Mouse (Mus musculus): ENCODE measurements around the gene Nfkbil1.
"Not testable (repeated sequence)": the region's sequence is repeated elsewhere in the genome, so short reads cannot be mapped to it uniquely, and the experiment has no call there.

Gene Nfkbil1

DNA sequence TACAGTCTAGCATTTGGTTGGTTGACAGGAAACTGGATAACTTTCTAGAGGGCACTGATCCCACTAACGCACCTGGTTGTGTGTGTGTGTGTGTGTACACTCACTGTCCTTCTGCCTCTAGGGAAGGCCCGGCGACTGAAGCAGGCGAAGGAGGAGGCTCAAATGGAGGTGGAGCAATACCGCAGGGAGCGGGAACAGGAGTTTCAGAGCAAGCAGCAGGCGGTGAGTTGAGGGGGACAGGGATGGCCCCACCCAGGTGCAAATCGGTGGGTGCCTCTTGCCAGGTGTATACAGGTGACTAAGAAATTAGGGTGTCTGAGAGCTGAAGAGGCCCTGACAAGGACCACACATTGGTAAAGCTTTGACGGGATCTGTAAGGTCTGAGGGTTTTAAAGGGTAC is 1.4 kb upstream of the Nfkbil1 start:
- DNase-seq (ENCODE audit: low spot score in 2 of 2): no peak

DNA sequence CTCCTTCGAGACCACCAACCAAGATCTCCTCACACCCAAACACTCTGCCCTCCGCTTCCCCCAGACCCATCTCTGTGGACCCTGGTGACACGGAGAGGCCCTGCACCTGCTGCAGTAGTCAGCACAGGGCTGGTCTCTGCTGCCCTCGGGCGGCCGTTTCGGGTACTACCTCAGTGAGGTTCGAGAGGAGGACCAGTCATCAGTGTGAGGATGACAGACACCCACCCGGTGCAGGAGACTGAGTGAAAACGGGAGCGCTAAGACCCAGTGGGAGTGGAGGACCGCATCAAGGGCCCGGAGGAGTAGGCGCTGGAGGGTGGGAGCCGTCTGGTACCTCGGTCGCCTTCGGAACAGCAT is 776 bp upstream of the Nfkbil1 start:
- DNase-seq (ENCODE audit: low spot score in 2 of 2): peak; percentile 97 to 98

DNA sequence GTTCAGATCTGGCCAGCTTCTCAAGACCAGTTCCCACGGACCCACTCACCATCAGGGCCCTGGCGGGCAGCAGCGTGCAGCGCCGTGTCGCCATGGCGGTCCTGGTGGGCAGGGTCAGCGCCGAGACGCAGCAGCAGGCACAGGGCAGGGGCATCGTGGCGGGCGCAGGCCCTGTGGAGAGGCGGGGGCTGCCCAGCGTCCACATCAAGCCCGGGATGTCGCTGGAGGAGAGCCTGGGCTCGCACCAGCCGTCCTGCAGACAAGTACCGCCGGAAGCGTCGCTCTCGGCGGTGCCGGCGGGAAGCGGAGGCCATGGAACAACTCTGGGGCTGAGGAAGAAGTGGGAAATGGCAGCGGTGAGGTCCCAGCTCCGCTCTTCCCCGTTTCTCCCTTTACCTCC is 689 bp downstream of the Nfkbil1 start:
- DNase-seq (ENCODE audit: low spot score in 2 of 2): peak; percentile 40 to 46

DNA sequence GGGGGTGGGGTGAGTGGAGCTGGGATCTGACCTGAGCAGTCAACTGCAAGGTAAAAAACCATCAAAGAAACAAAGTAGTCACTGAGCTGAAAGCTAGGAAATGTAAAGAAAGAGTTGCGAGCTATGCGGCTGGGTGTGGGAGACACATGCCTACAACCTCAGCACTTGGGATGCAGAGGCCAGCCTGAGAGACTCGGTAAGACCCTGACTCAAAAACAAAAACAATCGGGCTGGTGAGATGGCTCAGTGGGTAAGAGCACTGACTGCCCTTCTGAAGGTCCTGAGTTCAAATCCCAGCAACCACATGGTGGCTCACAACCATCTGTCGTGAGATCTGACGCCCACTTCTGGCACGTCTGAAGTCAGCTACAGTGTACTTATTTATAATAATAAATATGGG is 1.5 kb downstream of the Nfkbil1 start:
- DNase-seq (ENCODE audit: low spot score in 2 of 2): not testable (repeated sequence)

DNA sequence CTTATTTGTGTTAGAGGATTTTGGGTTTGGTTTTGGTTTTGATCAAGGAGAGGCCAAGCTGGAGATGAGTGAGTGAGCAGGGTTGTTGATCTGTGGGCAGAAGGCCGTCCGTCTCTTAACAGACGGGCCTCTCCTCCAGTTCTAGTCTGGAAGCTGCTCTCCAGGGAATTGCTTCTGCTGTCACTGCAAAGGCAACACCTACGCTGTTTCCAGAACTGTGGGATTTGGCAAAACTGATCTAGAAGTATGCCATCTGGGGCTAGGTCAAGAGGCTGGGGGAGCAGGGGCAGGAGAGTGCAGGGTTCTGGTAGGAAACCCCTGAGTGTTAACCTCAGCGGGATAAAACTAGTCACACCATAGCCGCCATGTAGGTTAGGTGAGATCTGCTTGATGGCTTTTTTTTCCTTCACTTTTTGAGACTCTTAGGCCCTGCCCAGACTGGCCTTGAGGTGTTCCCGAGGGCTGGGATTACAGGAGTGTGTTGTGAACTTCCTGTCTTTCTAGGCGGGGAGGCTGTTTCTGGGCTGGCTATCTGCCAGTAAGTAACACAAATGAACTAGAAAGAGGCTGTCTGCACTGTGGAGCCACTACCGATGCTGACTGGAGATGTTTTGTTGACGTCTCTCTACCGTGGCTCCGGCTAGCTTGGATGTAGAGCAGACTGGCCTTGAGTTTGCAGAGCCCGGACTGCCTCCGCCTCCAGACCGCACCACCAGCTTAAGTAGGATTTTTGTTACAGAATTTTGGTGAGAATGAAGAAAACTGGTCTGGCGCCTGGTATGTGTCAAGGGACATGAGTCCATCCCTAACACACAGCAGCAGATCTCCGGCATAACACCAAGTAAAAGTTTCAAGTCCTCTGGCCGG is 2.2 kb downstream of the Nfkbil1 start, which contains the start of gene Atp6v1g2:
Gene Atp6v1g2, plus strand, starts transcription at position 547 of the 867 bp plus-strand sequence.
- DNase-seq (ENCODE audit: low spot score in 2 of 2): no peak

DNA sequence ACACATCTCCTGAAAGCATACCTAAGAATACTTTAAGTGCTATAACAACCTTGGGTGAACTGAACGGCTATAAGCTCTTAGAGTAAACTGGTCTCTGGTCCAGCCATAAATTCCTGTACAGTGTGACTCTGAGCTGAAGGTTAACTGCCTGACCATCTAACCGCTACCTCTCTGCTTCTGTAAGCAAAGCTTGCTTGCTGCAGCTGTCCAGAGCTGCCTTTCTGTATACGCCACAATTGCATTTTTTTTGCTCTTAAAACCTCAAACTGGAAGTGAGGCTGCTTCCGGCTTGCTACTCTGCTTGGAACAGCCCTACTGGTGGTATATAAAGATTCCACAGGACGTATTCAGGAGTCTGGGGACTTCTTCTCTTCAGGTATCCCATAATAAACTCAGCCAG is 2.9 kb downstream of the Nfkbil1 start:
- DNase-seq (ENCODE audit: low spot score in 2 of 2): no peak

DNA sequence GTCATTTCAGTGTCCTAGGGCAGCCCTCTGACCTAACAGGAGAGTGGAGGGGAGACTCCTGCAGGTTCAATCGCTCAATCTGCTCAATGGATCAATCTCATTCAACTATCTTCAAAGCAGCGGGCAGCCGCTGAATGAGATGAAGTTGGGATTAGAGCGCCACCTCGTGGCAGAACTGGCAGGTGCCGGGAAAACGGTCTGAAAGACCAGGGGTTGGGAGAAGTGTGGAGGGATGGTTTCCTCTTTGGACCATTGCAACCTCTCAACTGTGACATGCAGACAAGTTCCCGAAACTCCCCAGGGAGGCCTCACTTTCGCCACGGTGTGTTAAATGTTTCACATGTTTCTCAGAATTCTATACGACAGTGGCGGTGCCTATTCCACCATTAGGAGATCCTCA is 3.5 kb downstream of the Nfkbil1 start:
- peak; percentile 75 to 83 for DNase-seq (ENCODE audit: low spot score in 2 of 2)

DNA sequence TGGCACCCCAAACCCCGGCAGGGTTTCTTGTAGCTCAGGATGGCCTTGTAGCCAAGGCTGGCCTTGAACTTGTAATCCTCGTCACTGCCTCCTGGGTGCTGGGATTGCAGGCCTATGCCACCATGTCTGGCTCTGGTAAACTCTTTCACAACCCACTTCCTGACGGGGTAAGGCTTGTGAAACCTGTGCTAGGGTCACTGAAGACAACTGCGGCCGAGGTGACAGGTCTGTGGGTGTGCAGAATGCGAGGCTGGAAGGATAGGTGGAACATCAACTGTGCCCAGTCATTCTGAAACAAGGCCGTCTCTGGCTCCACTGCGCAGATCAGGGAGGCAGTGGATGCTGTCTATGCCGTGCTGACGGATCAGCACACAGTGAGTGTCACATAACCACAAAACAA is 4.6 kb downstream of the Nfkbil1 start:
- no peak for DNase-seq (ENCODE audit: low spot score in 2 of 2)

DNA sequence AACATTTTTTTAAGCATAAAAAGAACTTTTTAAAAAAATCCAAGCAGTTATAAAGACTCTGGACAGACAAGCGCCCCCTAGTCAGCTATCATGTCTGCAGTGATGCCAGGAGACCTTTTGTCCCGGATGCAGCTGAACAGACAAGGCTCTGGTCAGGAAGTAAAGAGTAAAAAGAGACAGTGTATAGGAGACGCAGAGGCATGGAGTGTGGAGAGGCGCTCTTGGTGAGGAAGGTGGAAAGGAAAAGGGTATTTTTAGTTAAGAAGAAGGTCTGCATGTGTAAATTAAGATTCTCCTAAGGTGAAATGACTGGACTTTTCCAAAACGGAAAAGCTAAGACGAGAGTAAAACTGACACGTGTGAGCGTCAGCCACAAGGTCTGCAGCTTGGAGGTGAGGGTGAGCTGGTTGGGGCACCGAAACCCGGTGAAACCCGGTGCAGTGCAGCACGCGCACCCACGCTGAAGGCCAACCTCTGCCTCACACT is 9.0 kb downstream of the Nfkbil1 start:
- no peak for DNase-seq (ENCODE audit: low spot score in 2 of 2)

DNA sequence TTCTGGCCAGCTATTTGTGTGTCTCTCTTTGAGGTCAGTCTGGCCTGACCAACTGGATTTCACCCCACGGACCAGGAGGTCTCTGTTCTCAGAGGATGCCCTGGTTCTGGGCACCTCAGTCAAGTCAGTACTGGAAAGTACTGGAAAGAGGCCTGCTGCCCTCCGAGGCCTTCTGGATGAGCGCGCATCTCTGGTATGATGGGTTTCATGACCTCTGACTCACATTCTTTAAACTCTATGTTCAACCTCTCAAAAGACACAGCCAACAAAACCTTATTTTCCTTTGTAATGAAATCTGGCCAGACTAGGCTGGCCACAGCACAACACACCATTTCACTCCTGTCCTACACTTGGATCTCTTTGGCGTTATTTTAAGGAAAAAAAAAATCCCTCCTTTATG is 10.1 kb downstream of the Nfkbil1 start:
- DNase-seq (ENCODE audit: low spot score in 2 of 2): no peak

DNA sequence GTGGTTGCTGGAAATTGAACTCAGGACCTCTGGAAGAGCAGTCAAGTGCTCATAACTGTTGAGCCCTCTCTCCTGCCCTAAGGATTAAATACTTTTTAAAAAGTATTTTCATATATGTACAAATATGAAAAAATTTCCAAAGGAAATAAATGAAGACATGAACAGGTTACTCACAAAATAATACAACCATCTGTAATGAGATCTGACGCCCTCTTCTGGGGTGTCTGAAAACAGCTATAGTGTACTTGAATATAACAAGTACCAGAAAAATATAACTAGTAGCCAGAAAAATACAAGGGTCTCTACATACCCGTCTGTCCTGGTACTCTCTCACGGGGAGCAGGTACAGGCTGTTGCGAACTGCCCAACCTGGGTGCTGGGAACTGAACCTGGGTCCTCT is 11.0 kb downstream of the Nfkbil1 start:
- no peak for DNase-seq (ENCODE audit: low spot score in 2 of 2)

DNA sequence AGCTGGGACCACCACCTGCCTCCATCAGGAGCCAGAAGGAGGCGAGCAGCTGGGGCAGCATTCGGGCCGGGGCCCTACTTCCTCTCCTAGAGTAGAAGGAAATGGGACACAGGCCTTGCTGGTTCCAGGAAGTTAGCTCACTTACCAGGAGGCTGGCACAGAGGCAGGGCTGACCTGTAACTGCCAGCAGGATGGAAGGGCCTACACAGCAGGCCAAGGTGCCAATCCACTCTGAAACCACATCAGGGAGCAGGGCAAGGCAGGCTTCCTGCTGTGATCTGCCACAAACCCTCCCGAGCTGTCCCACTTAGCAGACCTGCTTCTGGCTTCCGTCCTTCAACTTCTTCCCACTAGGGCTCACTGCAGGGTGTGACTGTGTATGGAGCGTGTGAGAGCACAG is 13.3 kb downstream of the Nfkbil1 start:
- no peak for DNase-seq (ENCODE audit: low spot score in 2 of 2)

DNA sequence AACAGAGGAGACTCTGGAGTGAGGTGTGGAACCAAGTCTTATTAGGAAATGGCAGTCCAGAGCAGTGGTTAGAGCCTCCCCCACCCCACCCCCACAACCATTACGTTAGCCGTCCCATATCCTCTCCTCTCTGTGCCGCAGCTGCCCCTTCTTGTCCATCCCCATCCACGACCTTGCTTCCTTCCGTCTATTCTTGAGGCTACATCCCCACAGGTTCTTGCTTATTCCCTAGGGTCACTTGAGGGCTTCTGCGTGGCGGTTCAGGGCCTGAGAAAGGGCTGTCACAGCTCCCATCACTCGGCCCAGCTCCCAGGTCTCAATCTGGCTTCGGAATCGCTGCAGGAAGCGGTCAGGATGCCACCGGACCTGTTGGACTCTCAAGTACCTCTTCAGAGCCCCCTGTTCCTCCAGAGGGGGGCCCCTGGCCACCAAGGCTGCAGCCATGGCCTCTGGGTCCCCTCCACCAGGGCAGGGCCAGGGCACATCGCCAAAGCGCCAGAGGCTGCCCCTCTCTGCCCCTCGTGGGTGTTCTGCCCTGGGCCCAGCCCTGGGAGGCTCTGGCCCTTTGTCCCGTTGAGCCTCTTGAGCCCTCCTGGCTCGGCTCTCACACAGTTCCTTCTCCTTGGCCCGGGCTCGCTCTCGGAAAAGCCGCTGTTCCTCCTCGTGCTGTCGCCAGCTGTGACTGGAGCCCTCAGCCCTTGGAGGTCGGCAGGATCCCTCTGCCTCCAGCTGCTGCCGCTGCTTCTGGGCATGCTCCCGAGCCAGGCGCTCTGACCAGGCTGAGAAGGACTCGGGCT is 15.2 kb downstream of the Nfkbil1 start, which contains the start of gene Gm16181:
Gene Gm16181, plus strand, starts transcription at position 679 of the 797 bp plus-strand sequence.
- no peak for DNase-seq (ENCODE audit: low spot score in 2 of 2)

DNA sequence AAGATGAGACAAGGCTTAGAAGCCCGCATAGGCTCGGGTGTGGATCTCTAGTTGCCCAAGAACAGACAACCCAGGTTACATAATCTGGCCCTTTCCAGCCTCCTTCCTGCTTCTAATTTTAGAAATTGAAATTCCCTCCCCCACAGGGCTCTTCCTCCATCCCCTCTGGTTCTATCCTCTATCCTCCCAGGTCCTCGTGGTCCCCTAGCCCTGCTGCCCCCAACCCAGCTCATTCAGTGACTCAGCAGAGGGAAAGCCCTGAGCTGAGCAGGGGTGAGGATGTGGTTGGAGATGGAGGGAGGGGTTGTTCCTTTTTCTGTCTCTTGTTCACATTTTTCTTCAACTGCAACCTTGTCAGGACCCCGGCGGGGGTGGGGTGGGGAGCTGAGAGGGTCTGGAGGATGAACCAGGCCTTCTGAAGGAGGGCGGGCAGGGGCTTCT is 16.0 kb downstream of the Nfkbil1 start:
- DNase-seq (ENCODE audit: low spot score in 2 of 2): no peak

DNA sequence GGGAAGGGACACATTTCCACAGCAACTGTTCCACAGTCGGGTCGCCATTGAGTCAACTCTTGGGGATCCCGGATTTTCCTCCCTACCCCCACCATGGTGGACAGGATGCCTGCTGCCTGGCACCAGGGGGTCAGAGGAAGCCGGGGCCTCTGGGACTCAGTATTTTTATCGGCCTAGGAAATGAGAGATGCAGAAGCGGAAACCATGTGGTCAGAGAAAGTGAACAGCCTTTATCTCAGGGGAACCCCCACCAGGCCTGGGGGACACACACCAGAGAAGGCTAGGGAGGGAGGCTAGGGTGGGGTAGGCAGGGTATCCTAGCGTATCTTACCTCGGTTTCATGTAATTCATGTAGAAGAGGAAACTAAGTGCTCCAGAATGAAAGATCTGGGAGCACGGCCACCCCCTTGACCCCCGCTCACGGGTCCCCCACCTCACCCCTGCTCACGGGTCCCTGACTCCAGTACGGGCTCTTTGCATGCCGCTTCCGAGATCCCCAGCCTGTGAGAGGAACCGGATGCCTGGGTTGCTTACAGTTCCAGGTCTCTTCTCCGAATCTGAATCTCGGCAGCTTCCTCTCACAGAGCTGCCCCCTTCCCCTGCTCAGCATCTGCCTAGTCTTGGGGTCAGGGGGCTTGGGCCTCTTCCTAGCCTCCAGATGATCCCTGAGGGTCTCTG is 16.9 kb downstream of the Nfkbil1 start:
- no peak for DNase-seq (ENCODE audit: low spot score in 2 of 2)

DNA sequence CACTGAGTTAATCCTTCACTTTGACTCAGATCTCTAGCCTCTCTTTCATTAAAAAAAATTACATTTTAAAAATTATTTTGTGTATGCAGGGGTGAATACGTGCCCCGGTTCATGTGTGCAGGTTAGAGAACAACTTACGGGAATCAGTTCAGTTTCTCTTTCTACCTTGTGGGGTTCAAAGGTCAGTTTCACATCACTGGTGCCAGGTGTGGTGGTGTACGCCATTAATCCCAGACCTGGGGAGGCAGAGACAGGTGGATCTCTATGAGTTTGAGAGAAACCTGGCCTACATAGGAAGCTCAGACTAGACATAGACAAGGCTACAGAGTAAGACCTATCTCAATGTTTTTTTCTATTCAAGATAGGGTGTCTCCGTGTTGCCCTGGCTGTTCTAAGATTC is 22.5 kb downstream of the Nfkbil1 start:
- no peak for DNase-seq (ENCODE audit: low spot score in 2 of 2)

DNA sequence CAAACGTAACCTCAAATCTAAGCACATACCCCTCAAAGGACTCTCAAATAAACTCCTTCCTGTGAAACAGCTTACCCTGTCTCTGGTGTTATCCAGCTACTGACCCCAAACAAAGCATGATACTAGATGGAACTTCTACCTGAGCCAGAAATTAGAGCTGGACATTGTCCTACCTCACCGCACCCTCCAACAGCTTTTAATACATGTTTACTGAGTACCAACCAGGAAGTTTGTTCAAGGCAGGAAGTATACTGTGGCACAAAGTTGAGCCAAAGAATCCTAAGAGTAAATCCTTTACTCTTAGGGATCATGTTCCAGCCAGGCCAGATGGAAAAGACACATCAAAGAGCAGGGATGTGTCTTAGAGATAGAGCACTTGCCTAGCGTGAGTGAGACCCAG is 25.0 kb downstream of the Nfkbil1 start:
- no peak for DNase-seq (ENCODE audit: low spot score in 2 of 2)

DNA sequence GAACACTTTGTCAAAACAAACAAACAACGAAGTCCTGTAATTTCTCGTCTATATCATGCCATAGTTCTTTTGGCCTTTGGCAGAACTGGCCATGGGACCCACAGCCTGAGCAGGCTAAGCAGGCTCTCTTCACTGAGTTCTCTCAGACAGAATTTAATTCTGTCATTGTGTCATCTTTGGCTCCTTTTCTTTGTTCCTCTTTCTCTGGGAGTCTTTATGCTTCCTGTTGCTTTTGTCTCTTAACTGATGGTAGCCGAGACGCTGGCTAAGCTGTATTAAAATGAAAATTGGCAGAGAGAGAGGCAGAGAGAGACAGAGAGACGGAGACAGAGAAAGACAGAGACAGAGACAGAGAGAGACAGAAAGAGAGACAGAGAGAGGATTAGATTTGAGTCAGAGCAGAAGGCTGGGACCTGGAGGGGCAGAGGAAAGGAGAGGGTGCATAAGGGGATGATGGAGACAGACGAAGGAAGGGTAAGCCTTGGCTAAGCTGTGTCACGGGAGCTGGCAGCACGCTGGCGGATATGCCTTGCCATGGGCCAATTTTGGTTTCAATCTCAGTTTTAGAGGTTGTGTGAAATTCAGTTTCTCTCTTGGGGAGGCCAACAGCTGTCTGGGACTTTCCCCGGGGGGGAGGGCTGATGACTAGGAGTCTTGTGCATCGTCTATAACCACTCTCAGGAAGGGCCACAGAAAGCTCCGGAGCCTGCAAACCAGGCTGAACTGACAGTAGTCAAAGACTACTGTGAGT is 25.6 kb downstream of the Nfkbil1 start:
- no peak for DNase-seq (ENCODE audit: low spot score in 2 of 2)

DNA sequence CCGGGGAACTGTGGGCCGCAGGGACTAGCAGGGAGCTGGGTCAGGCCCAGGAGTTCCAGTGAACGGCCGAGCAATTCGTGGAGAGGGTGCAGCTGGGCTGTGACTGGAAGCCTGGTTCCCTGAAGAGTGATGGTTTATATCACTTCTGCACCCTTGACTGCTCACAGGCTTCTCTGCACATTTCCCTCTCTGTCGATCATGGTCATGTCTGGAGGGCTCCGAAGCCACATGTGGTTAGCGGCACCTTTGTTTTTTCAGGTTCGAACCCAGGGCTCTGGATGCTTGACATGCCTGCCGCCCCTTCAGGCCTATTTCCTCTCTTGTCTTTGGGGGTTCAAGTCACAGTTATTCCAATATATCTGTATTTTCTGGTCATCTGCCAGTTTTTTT is 30.2 kb downstream of the Nfkbil1 start:
- DNase-seq (ENCODE audit: low spot score in 2 of 2): no peak

DNA sequence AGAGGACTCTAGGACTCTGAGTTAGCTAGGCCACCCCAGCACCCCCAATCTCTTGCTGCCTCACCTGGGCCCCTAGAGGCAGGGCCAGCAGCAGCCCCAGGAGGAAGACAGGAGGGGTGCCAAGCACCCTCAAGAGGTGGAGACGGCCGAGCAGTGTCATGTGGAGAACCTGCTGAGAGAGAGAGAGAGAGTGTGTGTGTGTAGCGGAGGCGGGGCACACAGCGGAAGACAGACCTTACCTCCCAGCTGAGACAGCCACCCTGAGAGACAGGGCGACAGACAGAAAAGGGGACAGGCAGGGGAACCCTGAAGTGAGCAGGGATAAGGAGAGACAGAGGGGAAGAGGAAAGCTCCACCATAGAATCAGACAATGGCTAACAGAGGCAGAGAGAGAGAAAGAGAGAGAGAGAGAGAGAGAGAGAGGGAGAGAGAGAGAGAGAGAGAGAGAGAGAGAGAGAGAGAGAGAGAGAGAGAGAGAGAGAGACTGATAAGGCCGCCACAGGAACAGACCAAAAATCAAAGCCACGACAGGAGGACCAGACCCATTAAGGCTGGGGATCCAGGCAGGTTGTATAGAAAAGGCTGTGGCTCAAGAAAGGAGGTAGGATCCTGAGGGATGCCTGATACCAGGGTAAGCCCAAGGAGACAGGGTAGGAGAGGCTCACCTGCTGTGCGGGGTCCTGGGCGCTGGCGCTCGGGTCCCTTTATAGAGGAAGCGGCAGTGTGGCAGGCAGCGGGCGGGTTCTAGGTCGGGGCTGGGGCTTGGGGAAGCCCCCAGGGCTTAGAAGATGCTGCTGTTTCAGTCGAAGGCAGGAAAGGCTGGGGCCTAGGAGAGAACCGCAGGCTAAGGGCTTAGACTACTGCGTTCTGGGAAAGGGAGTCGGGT is 30.9 kb downstream of the Nfkbil1 start, which contains the start of gene Lta:
Gene Lta, minus strand, starts transcription at position 858 of the 886 bp plus-strand sequence.
- no peak for DNase-seq (ENCODE audit: low spot score in 2 of 2)
